Mouse (Mus musculus): ENCODE measurements around the gene Pold2.
"Not testable (repeated sequence)": the region's sequence is repeated elsewhere in the genome, so short reads cannot be mapped to it uniquely, and the experiment has no call there.

Pold2 gene

GRCm38 (mm10) chr11:5897839-5898238 is 19.7 kb upstream of the Pold2 start:
- DNase-seq, result no peak

- no peak for DNase-seq
Observed at GRCm38 (mm10) chr11:5897230-5897629, 19.1 kb upstream of the Pold2 start.

DNA sequence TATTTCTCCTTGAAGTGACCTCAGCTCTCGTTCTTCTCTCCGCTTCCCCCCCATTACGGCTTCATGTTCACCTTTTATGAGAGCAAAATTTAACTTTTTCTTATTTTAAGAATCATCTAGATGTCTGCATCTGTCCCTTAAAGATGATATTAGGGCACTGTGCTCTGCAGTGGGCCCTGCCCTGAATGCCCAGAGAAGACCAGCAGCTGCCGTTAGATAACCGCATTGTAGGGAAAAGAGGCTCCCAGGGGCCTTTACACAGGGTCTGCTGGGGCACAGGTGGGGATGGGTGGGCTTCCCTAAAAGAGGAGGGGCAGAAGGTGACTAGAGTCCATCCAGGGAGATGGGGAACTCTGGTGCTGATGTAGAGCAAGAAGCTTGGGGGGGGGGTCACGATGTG is 15.7 kb upstream of the Pold2 start:
- DNase-seq, result no peak

DNA sequence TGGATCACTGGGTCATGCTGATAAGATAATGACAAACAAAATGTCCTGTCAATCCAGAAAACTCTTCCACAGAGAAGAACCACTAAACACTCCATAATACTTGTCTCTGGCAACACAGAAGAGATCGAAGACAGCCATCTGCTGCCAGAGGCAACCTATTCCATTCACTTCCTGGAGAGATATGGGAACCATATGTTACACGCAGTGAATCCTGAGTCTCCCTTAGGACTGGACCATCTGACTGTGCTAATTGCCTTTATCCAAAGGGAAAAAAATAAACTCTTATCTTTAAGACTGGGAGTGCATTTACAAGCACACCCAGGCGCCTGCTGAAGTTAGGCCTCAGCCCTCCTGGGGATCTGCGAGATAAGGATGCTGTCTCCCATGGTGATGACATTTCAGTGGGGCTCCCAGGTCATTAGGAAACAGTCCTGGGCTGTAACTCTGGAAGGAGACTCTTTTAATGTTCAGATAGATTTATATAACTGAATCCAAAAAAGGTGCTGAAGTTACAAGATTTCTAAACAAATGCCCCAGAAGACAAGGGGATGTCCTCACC is 14.8 kb upstream of the Pold2 start:
- DNase-seq, result peak in 1 of 2 experiments; percentile 33

- peak; percentile 72 for DNase-seq
Observed at GRCm38 (mm10) chr11:5892151-5892591, 14.1 kb upstream of the Pold2 start.

GRCm38 (mm10) chr11:5888563-5888962 is 10.5 kb upstream of the Pold2 start:
- DNase-seq, result not testable (repeated sequence)

DNA sequence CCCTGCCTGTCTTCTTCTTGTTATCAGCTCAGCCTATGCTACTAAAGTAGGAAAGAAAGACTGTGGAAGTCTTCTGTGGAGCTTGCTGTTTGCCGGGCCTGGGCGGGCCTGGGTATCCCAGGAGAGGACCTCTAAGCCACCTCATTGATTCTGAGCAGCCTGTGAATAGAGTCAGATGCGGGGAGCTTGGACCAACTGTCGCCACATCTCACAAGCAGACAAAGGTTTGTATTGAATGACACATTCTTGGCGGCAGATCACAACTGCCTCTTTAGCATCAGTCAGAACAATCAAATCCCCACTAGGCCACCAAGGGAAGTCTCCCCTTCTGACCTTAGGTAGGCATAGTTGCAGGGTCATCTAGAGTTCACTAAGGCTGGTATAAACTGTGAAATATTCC is 9.2 kb upstream of the Pold2 start:
- no peak for DNase-seq

GRCm38 (mm10) chr11:5886187-5886586 is 8.1 kb upstream of the Pold2 start:
- peak; percentile 60 to 79 for DNase-seq

DNA sequence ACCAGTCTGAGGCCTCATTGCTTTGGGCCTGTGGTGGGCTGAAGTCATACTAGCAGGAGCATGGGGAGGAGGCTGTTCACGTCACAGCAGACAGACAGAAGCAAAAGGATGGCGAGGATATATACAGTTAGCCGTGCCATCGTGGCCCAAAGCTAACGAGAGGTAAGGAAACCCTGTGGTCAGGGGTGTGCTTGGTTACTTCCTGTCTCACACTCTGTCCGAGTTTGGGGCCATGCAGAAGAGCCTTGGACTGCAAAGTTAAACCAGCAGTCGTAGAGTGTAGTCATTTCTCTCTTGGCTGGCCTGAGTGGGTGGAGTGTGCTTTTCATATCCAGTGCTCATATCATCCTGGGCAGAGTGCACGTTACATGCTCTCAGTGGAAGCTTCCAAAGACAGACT is 4.4 kb upstream of the Pold2 start:
- no peak for DNase-seq

GRCm38 (mm10) chr11:5879905-5880304 is 1.8 kb upstream of the Pold2 start:
- peak; percentile 75 to 86 for DNase-seq

DNA sequence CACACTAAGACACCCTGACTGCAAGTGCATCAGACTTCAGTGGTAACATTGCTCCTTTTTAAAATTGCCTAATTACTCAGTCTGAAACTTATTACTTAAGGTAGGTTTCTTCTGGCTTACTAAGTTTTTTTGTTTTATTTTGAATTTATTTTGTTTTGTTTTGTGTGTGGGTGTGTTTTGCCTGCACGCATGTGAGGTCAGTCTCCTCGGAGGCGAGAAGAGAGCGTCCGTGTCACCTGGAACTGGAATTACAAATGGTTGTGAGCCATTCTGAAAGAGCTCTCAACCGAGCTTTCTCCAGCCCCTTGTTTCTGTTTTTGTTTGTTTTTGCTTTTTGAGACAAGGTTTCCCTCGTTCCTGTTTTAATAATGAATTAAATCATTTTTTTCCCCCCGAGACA is 569 bp upstream of the Pold2 start:
- DNase-seq, result no peak

DNA sequence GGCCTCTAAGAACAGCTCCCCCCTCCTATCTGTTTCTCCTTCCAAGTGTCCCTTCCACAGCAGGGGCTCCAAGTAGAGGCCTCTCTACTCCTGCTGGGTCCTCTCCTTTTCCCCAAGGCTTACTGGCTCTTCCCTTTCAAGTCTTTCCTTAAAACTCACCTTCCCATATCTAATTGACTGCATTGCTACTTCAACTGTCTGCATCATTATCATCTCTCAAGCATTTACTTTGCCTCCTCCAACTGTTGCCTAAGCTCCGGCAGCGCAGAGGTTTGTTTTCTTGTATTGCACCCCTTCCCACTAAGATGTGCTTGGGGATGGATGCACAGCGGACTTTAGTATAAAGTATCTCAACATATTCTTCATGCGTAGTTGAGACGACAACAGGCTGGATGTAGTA is 671 bp downstream of the Pold2 start:
- DNase-seq, result no peak

DNA sequence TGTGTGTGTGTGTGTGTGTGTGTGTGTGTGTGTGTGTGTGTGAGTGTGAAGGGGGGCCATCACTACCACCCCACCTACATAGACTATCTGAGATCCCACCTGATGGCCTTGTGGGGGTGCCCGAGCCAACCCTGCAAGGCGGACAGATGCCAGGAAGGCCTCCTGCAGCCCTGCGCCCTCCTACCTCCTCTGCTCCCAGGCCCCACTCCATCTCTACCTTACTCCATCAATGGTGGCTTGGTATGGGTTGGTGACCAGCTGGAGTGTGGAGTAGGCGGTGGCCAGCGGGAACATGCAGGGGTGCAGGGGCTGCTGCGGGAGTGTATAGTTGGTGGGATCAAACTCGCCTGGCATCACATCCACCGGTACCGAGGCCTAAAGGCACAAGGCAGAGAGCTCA is 4.9 kb downstream of the Pold2 start:
- DNase-seq, result no peak

DNA sequence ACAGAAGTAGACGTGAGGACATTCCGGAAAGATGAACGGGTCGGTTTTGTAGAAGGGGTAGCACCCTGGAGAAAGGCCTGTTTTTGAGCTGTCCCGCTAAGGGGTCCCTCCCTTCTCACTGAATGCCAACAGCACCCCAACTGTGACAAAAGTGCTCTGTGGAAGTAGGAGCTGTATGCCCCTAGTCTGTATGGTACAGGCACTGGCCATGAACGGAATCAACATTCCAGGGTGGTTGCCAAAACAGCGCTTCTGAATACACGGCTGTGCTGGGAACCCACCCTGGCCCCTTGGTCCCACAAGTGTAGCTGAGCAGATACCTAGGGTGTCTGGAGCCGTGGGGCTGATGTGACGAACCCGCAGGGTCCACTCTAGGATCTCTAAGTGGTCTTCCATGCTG is 5.4 kb downstream of the Pold2 start:
- DNase-seq, result no peak

- DNase-seq, result no peak
Observed at GRCm38 (mm10) chr11:5870069-5870468, 8.0 kb downstream of the Pold2 start.

DNA sequence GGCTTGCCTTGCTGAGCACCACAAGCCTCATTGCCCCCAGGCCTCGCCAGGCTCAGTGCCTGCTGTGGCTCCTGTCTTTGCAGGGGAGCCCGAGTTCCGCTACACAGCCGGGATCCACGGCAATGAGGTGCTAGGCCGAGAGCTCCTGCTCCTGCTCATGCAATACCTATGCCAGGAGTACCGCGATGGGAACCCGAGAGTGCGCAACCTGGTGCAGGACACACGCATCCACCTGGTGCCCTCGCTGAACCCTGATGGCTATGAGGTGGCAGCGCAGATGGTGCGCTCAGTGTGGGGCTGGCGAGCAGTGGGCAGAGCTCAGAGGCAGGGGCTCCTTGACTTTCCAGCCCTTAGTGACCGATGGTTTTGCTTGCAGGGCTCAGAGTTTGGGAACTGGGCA is 8.8 kb downstream of the Pold2 start:
- DNase-seq, result peak; percentile 56 to 66

DNA sequence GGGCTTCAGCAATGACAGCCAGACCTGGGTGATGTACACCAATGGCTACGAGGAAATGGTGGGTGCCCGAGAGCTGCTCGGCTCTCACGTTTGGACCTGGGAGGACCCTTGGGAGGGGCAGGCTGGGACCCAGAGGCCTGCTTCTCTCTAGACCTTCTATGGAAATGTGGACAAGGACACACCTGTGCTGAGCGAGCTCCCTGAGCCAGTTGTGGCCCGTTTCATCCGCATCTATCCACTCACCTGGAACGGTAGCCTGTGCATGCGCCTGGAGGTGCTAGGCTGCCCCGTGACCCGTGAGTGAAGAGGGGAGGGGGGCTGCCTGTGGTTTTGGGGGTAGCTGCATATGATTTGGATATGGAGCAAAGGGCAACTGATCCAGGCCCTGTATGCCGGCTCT is 9.8 kb downstream of the Pold2 start:
- no peak for DNase-seq

GRCm38 (mm10) chr11:5867196-5867595 is 10.9 kb downstream of the Pold2 start:
- no peak for DNase-seq

- DNase-seq, result no peak
Observed at GRCm38 (mm10) chr11:5862394-5863105, 15.5 kb downstream of the Pold2 start.

- no peak for DNase-seq
Observed at GRCm38 (mm10) chr11:5861678-5862393, 16.3 kb downstream of the Pold2 start, which contains the start of gene Aebp1. Gene Aebp1, plus strand, starts transcription at chr11:5861947.

DNA sequence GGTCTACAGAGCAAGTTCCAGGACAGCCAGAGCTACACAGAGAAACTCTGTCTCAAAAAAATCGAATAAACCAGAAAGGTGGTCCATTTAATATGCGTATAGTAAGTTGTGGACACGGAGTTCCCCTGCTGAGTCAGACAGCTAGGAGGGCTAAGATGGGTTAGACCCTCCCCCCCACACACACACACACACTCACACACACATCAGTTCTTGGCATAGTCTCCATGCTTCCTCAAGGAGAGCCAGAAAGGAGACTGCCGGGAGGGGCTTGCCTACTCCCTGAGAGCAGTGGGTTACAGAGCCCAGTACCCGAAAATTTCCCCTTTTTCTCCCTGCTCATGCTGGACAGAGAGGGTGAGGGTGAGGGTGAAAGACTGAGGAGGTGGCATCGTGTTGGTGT is 17.5 kb downstream of the Pold2 start:
- DNase-seq, result no peak

GRCm38 (mm10) chr11:5859883-5860550 is 18.1 kb downstream of the Pold2 start:
- DNase-seq, result no peak

GRCm38 (mm10) chr11:5858723-5859122 is 19.4 kb downstream of the Pold2 start:
- DNase-seq, result no peak
